In the genomic region with DNA sequence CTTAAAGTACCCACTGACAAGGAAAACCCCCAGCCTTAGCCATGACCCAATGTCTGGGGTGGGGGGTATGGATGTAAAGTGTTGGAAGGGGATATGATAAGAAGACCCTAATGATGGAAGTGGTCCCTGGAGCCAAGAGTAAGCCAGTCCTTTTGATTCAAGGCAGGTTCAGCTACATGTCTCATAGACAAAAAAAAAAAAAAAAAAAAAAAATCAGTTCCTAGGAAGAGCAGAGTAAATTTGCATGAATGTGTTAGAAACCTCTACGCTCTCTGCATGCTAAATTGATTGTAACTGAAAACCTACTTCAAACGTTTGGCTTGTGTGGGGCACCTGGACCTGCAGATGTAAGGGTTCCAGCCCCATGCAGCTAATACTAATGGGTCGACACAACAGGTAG, we compare ENCODE assay signal across 24 mouse cellular contexts. TPM values are rescaled to one million over a fixed set of nuclear protein-coding genes. Genes with fewer than 3 reads are reported as not detected.
DNase-seq lines count a peak whose midpoint lies in the region; ATAC-seq and TF ChIP-seq lines count a peak whose summit lies in the region.
"Had no signal": no experiment of that assay in that cellular context is flagged by ENCODE, and none has a peak within 500 bp of the region (broad histone marks: within the 10 kb centered on the region; RNA-seq: fewer than 3 reads in every experiment).

No protein-coding gene starts in this region.

- H3K27me3 ChIP-seq in intestine, postnatal 0 days (replicated peaks; ENCODE audit: control insufficient read depth, insufficient read depth, low read length): no peaks in the 10 kb centered on the region
- H3K27me3 ChIP-seq in intestine, embryonic 15.5 days (replicated peaks): no peaks in the 10 kb centered on the region
- no peaks in the 10 kb centered on the region for H3K27me3 ChIP-seq in liver, postnatal 0 days (ENCODE audit: insufficient read depth, low read length)
- H3K27me3 ChIP-seq: forebrain, embryonic 13.5 days; hindbrain, embryonic 15.5 days had no signal

- peak overlapping the region; percentile 31; the same call in 1 of the 2 replicates for H3K9ac ChIP-seq in intestine, postnatal 0 days (ENCODE audit: low read depth, low read length)
- no peak overlapping the region for H3K9ac ChIP-seq in intestine, embryonic 15.5 days
- no peak overlapping the region for H3K9ac ChIP-seq in liver, postnatal 0 days (replicated peaks)
- H3K9ac ChIP-seq: forebrain, embryonic 13.5 days; hindbrain, embryonic 12.5 days; hindbrain, embryonic 15.5 days had no signal

- 64% methylated on average over 3 of the region's 3 CpGs for WGBS in intestine, postnatal 0 days
- 67% methylated on average over 3 of the region's 3 CpGs for WGBS in intestine, embryonic 15.5 days
- WGBS in liver, postnatal 0 days (ENCODE audit: insufficient replicate concordance): 50% methylated on average over 3 of the region's 3 CpGs

- H3K36me3 ChIP-seq in intestine, postnatal 0 days (ENCODE audit: control insufficient read depth, insufficient read depth): peaks cover 11% of the 10 kb centered on the region; the same call in 1 of the 2 replicates
- no peaks in the 10 kb centered on the region for H3K36me3 ChIP-seq in intestine, embryonic 15.5 days
- no peaks in the 10 kb centered on the region for H3K36me3 ChIP-seq in liver, postnatal 0 days (replicated peaks; ENCODE audit: insufficient read depth, low read length)
- H3K36me3 ChIP-seq: forebrain, embryonic 10.5 days; G1E; heart, embryonic 10.5 days; hindbrain, embryonic 12.5 days; hindbrain, embryonic 15.5 days had no signal

- H3K4me1 ChIP-seq in intestine, postnatal 0 days (replicated peaks; ENCODE audit: control insufficient read depth, insufficient read depth, low read length): no peaks in the 10 kb centered on the region; the same call in 1 of the 2 replicates
- H3K4me1 ChIP-seq in intestine, embryonic 15.5 days (replicated peaks): 0 out of 2 replicates have a peak, but pooled peaks cover 2% of the 10 kb centered on the region
- peaks cover 5% of the 10 kb centered on the region; the same call in 1 of the 2 replicates for H3K4me1 ChIP-seq in liver, postnatal 0 days (ENCODE audit: insufficient read depth)
- H3K4me1 ChIP-seq in brown adipose tissue, adult 24 weeks (ENCODE audit: control insufficient read depth, insufficient read depth, insufficient read length, low read length): no peaks in the 10 kb centered on the region
- H3K4me1 ChIP-seq: forebrain, embryonic 10.5 days; forebrain, embryonic 13.5 days; heart, embryonic 10.5 days; hindbrain, embryonic 12.5 days; hindbrain, embryonic 15.5 days had no signal

- 0 out of 2 replicates have a peak overlapping the region, but pooled peaks have one; percentile 17 for H3K27ac ChIP-seq in intestine, postnatal 0 days (ENCODE audit: low read depth, low read length)
- H3K27ac ChIP-seq in intestine, embryonic 15.5 days: no peak overlapping the region
- peak overlapping the region; percentile 16; the same call in 1 of the 2 replicates for H3K27ac ChIP-seq in liver, postnatal 0 days (ENCODE audit: low read depth)
- peak overlapping the region; percentile 98 for H3K27ac ChIP-seq in brown adipose tissue, adult 24 weeks (replicated peaks; ENCODE audit: low read depth, low read length)
- H3K27ac ChIP-seq: forebrain, embryonic 10.5 days; forebrain, embryonic 13.5 days; heart, adult 2 months; heart, embryonic 10.5 days; hindbrain, embryonic 12.5 days; hindbrain, embryonic 15.5 days had no signal

- H3K4me3 ChIP-seq in intestine, postnatal 0 days (ENCODE audit: low read depth, low read length): peak overlapping the region; percentile 22
- H3K4me3 ChIP-seq in intestine, embryonic 15.5 days (replicated peaks): no peak overlapping the region
- no peak overlapping the region for H3K4me3 ChIP-seq in liver, postnatal 0 days (ENCODE audit: low read depth, low read length)
- peak overlapping the region; percentile 68 for H3K4me3 ChIP-seq in brown adipose tissue, adult 24 weeks (ENCODE audit: insufficient read depth, low read depth, low read length)
- H3K4me3 ChIP-seq: forebrain, embryonic 10.5 days; forebrain, embryonic 13.5 days; heart, adult 2 months; heart, embryonic 10.5 days; hindbrain, embryonic 12.5 days; hindbrain, embryonic 15.5 days had no signal

- no peaks in the 10 kb centered on the region for H3K9me3 ChIP-seq in intestine, postnatal 0 days (ENCODE audit: control insufficient read depth)
- no peaks in the 10 kb centered on the region for H3K9me3 ChIP-seq in intestine, embryonic 15.5 days
- H3K9me3 ChIP-seq in liver, postnatal 0 days (ENCODE audit: low read length): no peaks in the 10 kb centered on the region
- H3K9me3 ChIP-seq: heart, embryonic 10.5 days; hindbrain, embryonic 12.5 days; hindbrain, embryonic 15.5 days had no signal

- H3K4me2 ChIP-seq in intestine, postnatal 0 days (replicated peaks; ENCODE audit: low read depth): peak overlapping the region; percentile 59
- H3K4me2 ChIP-seq in intestine, embryonic 15.5 days (replicated peaks): no peak overlapping the region
- no peak overlapping the region for H3K4me2 ChIP-seq in liver, postnatal 0 days (ENCODE audit: low read depth, low read length)
- H3K4me2 ChIP-seq: forebrain, embryonic 13.5 days; hindbrain, embryonic 12.5 days; hindbrain, embryonic 15.5 days had no signal

- no peak for TF ChIP-seq CTCF in intestine, postnatal 0 days (IDR thresholded peaks at IDR 0.05; ENCODE audit: low read depth)
- no peak for TF ChIP-seq CTCF in liver, postnatal 0 days (IDR thresholded peaks at IDR 0.05; ENCODE audit: low read depth)

- no peak for TF ChIP-seq EP300 in liver, postnatal 0 days (IDR thresholded peaks at IDR 0.05; ENCODE audit: low read depth)

- no peak for DNase-seq in liver, postnatal 0 days
- DNase-seq in liver: no peak
- no peak for DNase-seq in urinary bladder, adult 2 months (ENCODE audit: low spot score)
- DNase-seq: adrenal gland, adult 2 months; adrenal gland, postnatal 25 days; cerebellum, adult 18-20 months; cerebellum, adult 9-10 months; cerebellum, postnatal 14 days; gastrocnemius, postnatal 10 days; gastrocnemius, postnatal 36 days; heart, adult 2 months had no signal

- ATAC-seq in intestine, postnatal 0 days: no peak
- no peak for ATAC-seq in intestine, embryonic 15.5 days
- no peak for ATAC-seq in liver, postnatal 0 days
- ATAC-seq: forebrain, embryonic 13.5 days; forebrain, embryonic 16.5 days had no signal

RNA-seq across cellular contexts. Expression of gene Cidec, which starts 3.8 kb away (rescaled TPM):
- 231 and 259 TPM in 2 replicates for polyA plus RNA-seq in intestine, postnatal 0 days (2015; fragmentation: Nextera tagmentation; extraction: Ambion mirVana)
- polyA plus RNA-seq in intestine, embryonic 15.5 days (2015; fragmentation: Nextera tagmentation; extraction: Ambion mirVana): 11.8 and 12.8 TPM in 2 replicates
- polyA plus RNA-seq in liver, postnatal 0 days (2015; fragmentation: Nextera tagmentation; extraction: Ambion mirVana): 5.9 and 8.2 TPM in 2 replicates
- 797 and 1,047 TPM in 2 replicates for polyA plus RNA-seq in brown adipose tissue, adult 24 weeks (2012; ENCODE audit: insufficient read depth, insufficient read length, missing spikeins)
- polyA plus RNA-seq in urinary bladder, adult 2 months (2012; rRNA removed): 31.0 and 68.5 TPM in 2 replicates
- polyA plus RNA-seq: embryonic facial prominence, embryonic 11.5 days; forebrain, embryonic 10.5 days; forebrain, embryonic 13.5 days; forebrain, embryonic 16.5 days; G1E; heart, embryonic 14.5 days; heart, postnatal 0 days; hindbrain, embryonic 12.5 days; hindbrain, embryonic 15.5 days had no signal

RNA-seq across cellular contexts. Expression of gene Jagn1, which starts 10.6 kb away (rescaled TPM):
- polyA plus RNA-seq in intestine, postnatal 0 days (2015; fragmentation: Nextera tagmentation; extraction: Ambion mirVana): 44.9 and 48.8 TPM in 2 replicates
- 83.8 and 87.7 TPM in 2 replicates for polyA plus RNA-seq in intestine, embryonic 15.5 days (2015; fragmentation: Nextera tagmentation; extraction: Ambion mirVana)
- 49.2 and 49.9 TPM in 2 replicates for polyA plus RNA-seq in liver, postnatal 0 days (2015; fragmentation: Nextera tagmentation; extraction: Ambion mirVana)
- polyA plus RNA-seq in brown adipose tissue, adult 24 weeks (2012; ENCODE audit: insufficient read depth, insufficient read length, missing spikeins): 34.1 and 34.8 TPM in 2 replicates
- polyA plus RNA-seq in urinary bladder, adult 2 months (2012; rRNA removed): 54.5 and 61.3 TPM in 2 replicates

RNA-seq across cellular contexts. Expression of gene Rpusd3, which starts 12.7 kb away (rescaled TPM):
- 21.5 and 23.9 TPM in 2 replicates for polyA plus RNA-seq in intestine, postnatal 0 days (2015; fragmentation: Nextera tagmentation; extraction: Ambion mirVana)
- polyA plus RNA-seq in intestine, embryonic 15.5 days (2015; fragmentation: Nextera tagmentation; extraction: Ambion mirVana): 24.3 and 25.6 TPM in 2 replicates
- polyA plus RNA-seq in liver, postnatal 0 days (2015; fragmentation: Nextera tagmentation; extraction: Ambion mirVana): 17.1 and 20.5 TPM in 2 replicates
- 15.7 and 17.8 TPM in 2 replicates for polyA plus RNA-seq in brown adipose tissue, adult 24 weeks (2012; ENCODE audit: insufficient read depth, insufficient read length, missing spikeins)
- 11.8 and 17.3 TPM in 2 replicates for polyA plus RNA-seq in urinary bladder, adult 2 months (2012; rRNA removed)

RNA-seq across cellular contexts. Expression of gene Il17re, which starts 26.5 kb away (rescaled TPM):
- polyA plus RNA-seq in intestine, postnatal 0 days (2015; fragmentation: Nextera tagmentation; extraction: Ambion mirVana): 2.2 and 2.3 TPM in 2 replicates
- 7.8 and 8.4 TPM in 2 replicates for polyA plus RNA-seq in intestine, embryonic 15.5 days (2015; fragmentation: Nextera tagmentation; extraction: Ambion mirVana)
- polyA plus RNA-seq in liver, postnatal 0 days (2015; fragmentation: Nextera tagmentation; extraction: Ambion mirVana): 0.26 and 0.49 TPM in 2 replicates
- polyA plus RNA-seq in brown adipose tissue, adult 24 weeks (2012; ENCODE audit: insufficient read depth, insufficient read length, missing spikeins): 5.9 and 8.7 TPM in 2 replicates
- polyA plus RNA-seq in urinary bladder, adult 2 months (2012; rRNA removed): 71.8 and 87.7 TPM in 2 replicates
- polyA plus RNA-seq: forebrain, embryonic 16.5 days; G1E had no signal

RNA-seq across cellular contexts. Expression of gene Il17rc, which starts 39.4 kb away (rescaled TPM):
- polyA plus RNA-seq in intestine, postnatal 0 days (2015; fragmentation: Nextera tagmentation; extraction: Ambion mirVana): 16.5 and 17.4 TPM in 2 replicates
- 26.6 and 27.2 TPM in 2 replicates for polyA plus RNA-seq in intestine, embryonic 15.5 days (2015; fragmentation: Nextera tagmentation; extraction: Ambion mirVana)
- polyA plus RNA-seq in liver, postnatal 0 days (2015; fragmentation: Nextera tagmentation; extraction: Ambion mirVana): 12.9 and 13.1 TPM in 2 replicates
- 9.0 and 10.2 TPM in 2 replicates for polyA plus RNA-seq in brown adipose tissue, adult 24 weeks (2012; ENCODE audit: insufficient read depth, insufficient read length, missing spikeins)
- 62.5 and 65.3 TPM in 2 replicates for polyA plus RNA-seq in urinary bladder, adult 2 months (2012; rRNA removed)

Comparison
In these comparisons a context has a peak if more than half of its experiments do, and no peak if none do; other contexts are left out.
1. H3K4me3 ChIP-seq: peak in intestine, postnatal 0 days (single experiment) and brown adipose tissue, adult 24 weeks (single experiment); none in intestine, embryonic 15.5 days (single experiment) and liver, postnatal 0 days (single experiment).